Mouse (Mus musculus): Measurements from ENCODE around the gene Pde4b.

Gene Pde4b

GRCm38 (mm10) chr4:102574666-102575254 lies 487.4 kb downstream of the Pde4b start:
- DNase-seq (ENCODE audit: low spot score): no peak

DNA sequence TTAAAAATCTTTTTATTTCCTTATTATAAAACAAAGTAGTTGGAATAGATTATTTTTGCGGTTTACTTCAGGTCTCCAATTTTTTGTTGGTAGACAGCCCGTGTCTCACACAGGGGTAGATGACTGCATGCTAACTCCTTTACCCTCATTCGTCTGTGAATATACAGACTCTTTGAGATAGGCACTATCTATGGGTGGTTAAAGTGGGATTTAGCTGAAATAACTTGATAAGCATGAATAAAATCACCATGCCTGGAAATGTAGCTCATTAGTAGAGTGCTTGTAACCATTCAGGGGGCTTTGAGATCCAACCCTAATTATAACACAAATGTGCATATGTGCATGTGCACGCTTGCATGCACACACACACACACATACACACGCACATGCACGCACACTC lies 488.8 kb downstream of the Pde4b start:
- DNase-seq (ENCODE audit: low spot score): no peak

DNA sequence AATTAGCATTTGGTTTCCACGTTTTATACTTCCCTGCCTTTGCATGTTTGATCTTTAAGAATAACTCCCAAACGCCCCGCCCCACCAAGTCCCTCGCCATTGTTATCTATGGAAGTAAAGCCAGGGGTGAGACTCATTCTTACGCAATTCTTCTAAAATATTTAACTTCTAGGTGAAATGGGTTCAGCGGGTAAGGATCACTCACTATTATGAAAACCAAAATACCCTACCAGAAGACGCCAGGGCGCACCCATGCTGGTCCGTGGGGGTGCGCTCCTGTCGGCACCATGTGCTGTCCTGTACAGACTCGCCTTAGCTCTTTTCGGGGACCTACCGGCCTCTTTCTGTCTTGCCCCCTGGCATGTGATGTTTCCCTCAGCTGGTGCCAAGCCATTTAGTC lies 490.3 kb downstream of the Pde4b start:
- DNase-seq (ENCODE audit: low spot score): no peak

DNA sequence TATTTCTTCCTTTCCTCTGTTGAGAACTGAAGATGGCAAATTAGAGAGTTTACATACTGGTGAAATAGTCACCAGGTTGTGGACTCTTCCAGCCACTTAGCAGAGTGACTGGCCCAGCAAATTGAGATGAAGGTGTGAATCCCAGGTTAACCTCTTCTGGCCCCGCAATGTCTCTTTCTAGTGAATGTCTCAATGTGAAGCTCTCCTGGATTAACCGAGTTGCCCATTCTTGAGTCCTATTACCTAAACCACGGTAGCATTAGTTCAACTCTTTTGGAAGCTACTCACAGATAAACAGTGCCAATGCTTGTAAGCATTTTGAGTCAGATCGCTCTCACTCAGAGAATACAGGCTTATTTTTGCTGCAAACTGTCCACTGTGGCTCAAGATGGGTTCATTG lies 491.7 kb downstream of the Pde4b start:
- no peak for DNase-seq (ENCODE audit: low spot score)

DNA sequence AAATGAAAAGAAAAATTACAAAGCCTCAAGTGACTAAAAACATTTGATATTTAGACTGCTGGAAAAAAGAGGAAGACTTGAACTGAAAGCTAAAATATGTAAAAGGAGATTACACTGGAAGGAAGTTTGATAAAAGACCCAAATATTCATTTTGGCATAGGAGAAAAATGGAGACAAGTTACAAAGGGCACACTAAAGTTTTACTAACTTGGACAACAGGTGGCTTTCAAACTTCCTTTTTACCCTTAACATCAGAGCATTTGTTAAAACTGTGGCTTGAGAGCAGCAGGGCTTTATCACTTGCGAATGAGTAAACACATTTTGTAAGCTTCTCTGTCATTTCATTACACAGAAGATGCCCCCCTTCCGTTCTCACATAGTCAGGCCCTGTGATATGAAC lies 492.4 kb downstream of the Pde4b start:
- DNase-seq (ENCODE audit: low spot score): no peak

- no peak for DNase-seq (ENCODE audit: low spot score)
Observed at GRCm38 (mm10) chr4:102582165-102582749, 494.9 kb downstream of the Pde4b start.

DNA sequence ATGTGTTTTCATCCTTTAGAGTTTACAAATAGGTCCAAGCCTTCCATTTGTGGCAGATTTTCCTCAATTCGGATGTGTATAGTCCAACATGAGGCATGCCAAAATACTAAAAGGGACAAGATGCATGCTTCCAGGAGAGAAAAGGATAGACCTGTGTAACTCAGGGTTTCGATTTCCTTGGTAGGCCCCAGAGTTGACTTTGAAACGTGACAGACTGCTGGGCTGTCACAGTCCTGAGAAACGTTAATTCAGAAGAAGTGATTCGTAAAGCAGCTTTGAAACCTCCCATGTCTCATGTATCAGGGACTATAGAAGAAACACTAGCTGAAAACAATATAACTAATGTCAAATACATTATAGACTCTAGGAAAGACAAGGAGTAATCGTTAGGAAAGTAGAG lies 495.6 kb downstream of the Pde4b start:
- DNase-seq (ENCODE audit: low spot score): no peak

DNA sequence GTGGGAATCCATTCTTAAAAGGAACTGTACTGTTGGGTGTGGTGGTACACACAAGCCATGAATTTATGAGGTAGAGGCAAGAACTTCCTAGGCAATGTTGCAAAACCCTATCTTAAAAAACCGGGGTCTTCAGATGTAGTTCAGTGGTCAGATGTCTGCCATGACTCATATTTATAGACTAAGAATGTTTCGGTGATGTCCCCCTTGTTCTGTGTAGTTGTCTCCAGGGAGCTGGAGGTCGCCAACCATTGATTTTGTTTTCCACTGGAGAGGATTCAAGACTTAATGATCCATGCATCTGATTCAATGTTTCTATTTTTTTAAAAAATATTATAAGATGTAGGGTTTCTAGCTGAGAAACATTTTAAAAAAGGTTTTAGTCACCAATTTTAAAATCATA lies 496.1 kb downstream of the Pde4b start:
- no peak for DNase-seq (ENCODE audit: low spot score)

GRCm38 (mm10) chr4:102584601-102585265 lies 497.4 kb downstream of the Pde4b start:
- DNase-seq (ENCODE audit: low spot score): peak; percentile 63

- no peak for DNase-seq (ENCODE audit: low spot score)
Observed at GRCm38 (mm10) chr4:102585541-102585940, 498.2 kb downstream of the Pde4b start.

- DNase-seq (ENCODE audit: low spot score): no peak
Observed at GRCm38 (mm10) chr4:102586787-102587186, 499.4 kb downstream of the Pde4b start.

- no peak for DNase-seq (ENCODE audit: low spot score)
Observed at GRCm38 (mm10) chr4:102588668-102589455, 501.5 kb downstream of the Pde4b start.

GRCm38 (mm10) chr4:102589537-102590031 lies 502.2 kb downstream of the Pde4b start:
- peak; percentile 16 for DNase-seq (ENCODE audit: low spot score)

DNA sequence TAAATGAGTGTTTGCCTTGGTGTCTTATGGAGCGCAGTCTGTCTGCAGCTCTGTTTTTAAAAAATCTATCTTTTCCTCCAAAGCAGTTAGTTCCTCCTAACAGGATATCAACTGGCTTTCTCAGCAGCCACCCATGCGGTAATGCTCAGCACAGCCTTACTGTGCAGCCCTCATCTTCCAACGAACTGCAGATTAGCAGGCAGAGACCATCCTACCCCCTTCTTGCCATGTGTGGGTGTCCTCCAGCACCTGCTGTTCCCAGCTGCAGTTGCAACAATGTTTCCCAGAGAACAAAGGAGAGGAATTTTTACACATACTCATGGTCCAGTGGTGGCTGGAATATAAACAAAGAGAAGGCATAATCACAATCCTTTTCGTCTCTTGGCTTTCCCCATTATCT lies 504.5 kb downstream of the Pde4b start:
- no peak for DNase-seq (ENCODE audit: low spot score)

GRCm38 (mm10) chr4:102592541-102592940 lies 505.2 kb downstream of the Pde4b start:
- no peak for DNase-seq (ENCODE audit: low spot score)

GRCm38 (mm10) chr4:102593631-102594030 lies 506.3 kb downstream of the Pde4b start:
- no peak for DNase-seq (ENCODE audit: low spot score)

GRCm38 (mm10) chr4:102594506-102594905 lies 507.2 kb downstream of the Pde4b start:
- no peak for DNase-seq (ENCODE audit: low spot score)

GRCm38 (mm10) chr4:102603968-102604367 lies 516.6 kb downstream of the Pde4b start:
- no peak for DNase-seq (ENCODE audit: low spot score)

DNA sequence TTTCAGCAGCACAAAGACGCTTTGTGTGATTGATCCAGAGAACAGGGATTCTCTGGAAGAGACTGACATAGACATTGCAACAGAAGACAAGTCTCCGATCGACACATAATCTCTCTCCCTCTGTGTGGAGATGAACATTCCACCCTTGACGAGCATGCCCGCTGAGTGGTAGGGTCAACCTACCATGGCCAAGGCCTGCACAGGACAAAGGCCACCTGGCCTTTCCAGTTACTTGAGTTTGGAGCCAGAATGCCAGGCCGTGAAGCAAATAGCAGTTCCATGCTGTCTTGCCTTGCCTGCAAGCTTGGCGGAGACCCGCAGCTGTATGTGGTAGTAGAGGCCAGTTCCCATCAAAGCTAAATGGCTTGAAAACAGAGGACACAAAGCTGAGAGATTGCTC lies 517.9 kb downstream of the Pde4b start:
- DNase-seq (ENCODE audit: low spot score): no peak

GRCm38 (mm10) chr4:102605722-102606341 lies 518.5 kb downstream of the Pde4b start:
- DNase-seq (ENCODE audit: low spot score): no peak

GRCm38 (mm10) chr4:102606825-102607224 lies 519.5 kb downstream of the Pde4b start:
- no peak for DNase-seq (ENCODE audit: low spot score)

DNA sequence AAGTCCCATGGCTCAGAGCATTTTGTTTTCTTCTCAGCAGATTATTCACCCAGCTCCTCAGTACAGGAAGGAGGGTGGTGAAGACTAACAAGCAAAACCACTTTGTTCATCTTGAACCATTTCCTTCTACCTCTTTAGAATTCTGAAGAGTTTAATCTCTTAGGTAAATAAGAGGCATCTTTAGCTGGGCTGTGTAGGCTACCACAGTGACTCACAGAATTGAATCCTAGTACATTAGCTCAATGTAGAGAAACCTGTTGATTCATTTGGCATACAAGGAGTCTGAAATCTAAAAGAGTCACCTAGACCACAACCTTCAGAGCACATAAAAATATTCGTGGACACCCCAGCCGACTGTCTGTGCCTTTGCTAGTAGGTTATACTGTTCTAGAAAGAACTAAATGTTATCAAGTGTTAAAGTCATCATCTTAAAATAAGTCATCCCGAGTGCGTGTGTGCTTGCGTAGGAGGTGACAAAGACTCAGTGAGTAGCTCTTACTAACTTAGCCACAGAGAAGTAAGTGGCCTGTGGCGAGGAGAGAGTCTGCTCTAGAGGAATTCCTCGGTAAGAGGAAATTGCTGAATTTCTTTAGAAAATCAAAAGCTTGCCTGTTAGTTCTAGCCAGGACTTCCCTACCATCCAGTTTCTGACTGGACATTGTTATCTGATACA lies 520.5 kb downstream of the Pde4b start:
- no peak for DNase-seq (ENCODE audit: low spot score)

Data from yolk sac, embryonic 10.5 days (tissue).